Mouse (Mus musculus) liver, embryonic 12.5 days (tissue): Measurements from ENCODE around the gene Slc9b2. TPM values are rescaled to one million over a fixed set of nuclear protein-coding genes. Genes with fewer than 3 reads are reported as not detected.

ENCODE experiments used
- ATAC-seq: fragments of 200-750 bp; cut with Nextera tagmentation; 2 replicates; pipeline ENCODE4 v1.8.0; 2017; ENCODE audit warnings: moderate number of reproducible peaks, mild to moderate bottlenecking, moderate library complexity
- H3K27ac ChIP-seq: fragments of 300-500 bp; sonication (generic); 2 replicates; pipeline ENCODE4 v1.5.1; 2016; ENCODE audit warnings: mild to moderate bottlenecking
- H3K27me3 ChIP-seq: fragments of 300-500 bp; sonication (generic); replicated peaks from 2 replicates; pipeline ENCODE4 v1.6.1; 2016; ENCODE audit warnings: mild to moderate bottlenecking, moderate library complexity
- H3K36me3 ChIP-seq: fragments of 300-500 bp; sonication (generic); 2 replicates; pipeline ENCODE4 v1.6.1; 2016; ENCODE audit warnings: mild to moderate bottlenecking, moderate library complexity
- H3K4me1 ChIP-seq: fragments of 300-500 bp; sonication (generic); 2 replicates; pipeline ENCODE4 v1.6.1; 2016
- H3K4me2 ChIP-seq: fragments of 300-500 bp; sonication (generic); 2 replicates; pipeline ENCODE4 v1.6.1; 2016; ENCODE audit warnings: mild to moderate bottlenecking, moderate library complexity
- H3K4me3 ChIP-seq: fragments of 300-500 bp; sonication (generic); 2 replicates; pipeline ENCODE4 v1.5.1; 2016; ENCODE audit warnings: mild to moderate bottlenecking, moderate library complexity
- H3K9ac ChIP-seq: fragments of 300-500 bp; sonication (generic); 2 replicates; pipeline ENCODE4 v1.6.1; 2016; ENCODE audit warnings: mild to moderate bottlenecking, moderate library complexity
- H3K9me3 ChIP-seq: fragments of 300-500 bp; sonication (generic); replicated peaks from 2 replicates; pipeline ENCODE4 v1.6.1; 2016; ENCODE audit warnings: mild to moderate bottlenecking, moderate library complexity
- WGBS: fragments of 180-500 bp; shearing (Covaris S2); methylation state at CpG from one replicate; pipeline ENCODE4 v1.1.7; 2016; ENCODE audit not compliant: insufficient replicate concordance; 5-methylcytosine and 5-hydroxymethylcytosine counted together
- polyA plus RNA-seq: library from polyadenylated mRNA; unstranded; fragments of >200 nt; fragmentation: Nextera tagmentation; extraction: Ambion mirVana; gene quantifications from 2 replicates; pipeline ENCODE4 v1.2.1, GENCODE M21; 2016

The Slc9b2 gene
- polyA plus RNA-seq, 1 experiment from 2014 or later, result 0.24 TPM

DNA sequence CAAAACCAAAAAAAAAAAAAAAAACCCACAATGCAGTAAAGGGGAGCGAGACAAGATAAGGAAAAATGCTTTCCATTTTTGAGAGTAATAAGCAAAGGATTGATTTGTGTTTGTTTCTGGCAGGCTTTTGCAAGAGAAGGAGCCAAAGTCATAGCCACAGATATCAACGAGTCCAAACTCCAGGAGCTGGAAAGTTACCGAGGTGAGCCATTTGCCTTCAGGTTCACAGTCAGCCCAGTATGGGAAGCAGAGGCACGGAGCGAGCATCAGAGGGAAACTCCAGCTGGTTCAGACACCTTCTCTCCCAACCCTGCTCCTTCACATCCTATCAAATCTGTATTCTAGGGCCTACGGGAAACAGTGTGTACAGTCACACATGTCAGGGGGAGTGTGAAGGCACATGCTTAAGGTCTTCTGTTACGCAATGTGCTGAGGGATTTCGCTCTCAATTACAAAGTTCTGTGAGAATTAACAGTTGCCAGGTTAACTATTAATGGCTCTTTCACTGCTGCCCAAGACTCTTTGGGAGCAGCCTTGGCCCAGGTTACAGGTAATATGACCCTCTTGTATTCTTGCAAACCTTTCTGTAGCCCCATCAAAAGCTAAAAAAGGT, 19.3 kb upstream of the Slc9b2 start:
- H3K4me2 ChIP-seq, result no peak overlapping the region
- ATAC-seq, result no peak
- H3K4me1 ChIP-seq, result no peaks in the 10 kb centered on the region
- no peaks in the 10 kb centered on the region for H3K36me3 ChIP-seq
- WGBS, result 61% methylated on average over 8 of the region's 8 CpGs
- H3K27ac ChIP-seq, result no peak overlapping the region
- no peak overlapping the region for H3K9ac ChIP-seq
- H3K9me3 ChIP-seq, result no peaks in the 10 kb centered on the region
- no peaks in the 10 kb centered on the region for H3K27me3 ChIP-seq
- H3K4me3 ChIP-seq, result no peak overlapping the region

- Histone ChIP-seq H3K9ac (no peak overlapping the region), H3K4me1 (no peaks in the 10 kb centered on the region), H3K4me3 (no peak overlapping the region), H3K27ac (no peak overlapping the region), H3K4me2 (no peak overlapping the region), H3K27me3 (no peaks in the 10 kb centered on the region), H3K9me3 (no peaks in the 10 kb centered on the region), H3K36me3 (no peaks in the 10 kb centered on the region)
- no peak for ATAC-seq
- WGBS, result 72% methylated on average over 1 of the region's 1 CpGs
Measured at GRCm38 (mm10) chr3:135289148-135289547, 18.4 kb upstream of the Slc9b2 start.

DNA sequence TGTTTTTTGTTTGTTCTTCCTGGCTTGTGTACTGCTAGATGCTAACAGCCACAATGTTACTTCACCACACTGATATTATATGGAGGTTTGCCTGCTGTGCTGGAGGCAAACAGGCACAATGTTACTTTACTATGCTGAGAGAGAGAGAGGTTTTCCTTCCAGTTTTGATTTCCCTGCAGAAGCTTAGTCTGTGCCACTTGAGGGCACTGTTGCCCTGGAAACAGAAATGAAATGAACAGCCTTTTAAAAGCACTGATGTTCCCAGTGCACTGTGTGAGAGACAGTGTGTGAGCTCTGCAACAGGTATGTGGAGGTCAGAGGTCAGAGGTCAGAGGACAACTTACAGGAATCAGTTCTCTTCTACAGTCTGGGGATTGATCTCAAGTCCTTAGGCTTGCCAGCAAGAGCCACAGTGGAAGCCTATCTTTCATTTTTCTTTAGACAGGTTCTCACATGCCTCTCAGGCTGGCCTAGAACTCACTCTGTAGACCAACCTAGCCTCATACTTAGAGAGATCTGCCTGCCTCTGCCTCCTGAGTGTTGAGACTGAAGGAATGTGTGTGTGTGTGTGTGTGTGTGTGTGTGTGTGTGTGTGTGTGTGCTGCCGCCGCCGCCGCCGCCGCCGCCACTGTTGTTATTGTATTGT, 17.1 kb upstream of the Slc9b2 start:
- no peaks in the 10 kb centered on the region for H3K27me3 ChIP-seq

DNA sequence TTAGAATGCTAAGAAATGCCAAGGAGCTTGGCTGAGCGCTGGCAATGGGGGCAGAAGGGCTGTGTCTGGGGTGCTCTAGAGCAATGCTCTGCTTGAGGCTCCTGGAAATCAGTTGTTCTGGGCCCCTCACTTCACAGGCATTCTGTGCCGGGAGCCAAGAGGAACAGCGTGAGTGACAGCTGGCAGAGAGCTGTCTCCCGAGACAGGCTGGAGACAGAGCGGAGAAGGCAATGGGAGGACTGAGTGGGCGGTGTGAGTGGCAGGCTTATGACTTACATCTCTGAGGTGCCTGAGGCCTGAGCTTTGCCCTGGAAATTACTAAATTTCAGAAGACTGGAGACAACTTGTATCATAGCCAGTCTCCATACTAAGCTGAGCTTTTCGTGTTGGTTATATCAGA, 13.8 kb upstream of the Slc9b2 start:
- ATAC-seq, result no peak
- no peak overlapping the region for H3K4me3 ChIP-seq
- H3K9me3 ChIP-seq, result no peaks in the 10 kb centered on the region
- H3K27ac ChIP-seq, result no peak overlapping the region
- no peaks in the 10 kb centered on the region for H3K4me1 ChIP-seq
- WGBS, result 50% methylated on average over 7 of the region's 7 CpGs
- no peaks in the 10 kb centered on the region for H3K36me3 ChIP-seq
- no peaks in the 10 kb centered on the region for H3K27me3 ChIP-seq
- no peak overlapping the region for H3K4me2 ChIP-seq
- no peak overlapping the region for H3K9ac ChIP-seq

More for the DNA sequence above, 17.1 kb upstream of the Slc9b2 start:
- no CpG with 5 or more reads among the region's 7 CpGs for WGBS
- Histone ChIP-seq H3K27ac (no peak overlapping the region), H3K4me1 (no peaks in the 10 kb centered on the region), H3K4me3 (no peak overlapping the region), H3K36me3 (no peaks in the 10 kb centered on the region), H3K4me2 (no peak overlapping the region), H3K9me3 (no peaks in the 10 kb centered on the region), H3K9ac (no peak overlapping the region)
- no peak for ATAC-seq

GRCm38 (mm10) chr3:135295559-135295958, 11.9 kb upstream of the Slc9b2 start:
- WGBS, result 77% methylated on average over 1 of the region's 1 CpGs
- no peak for ATAC-seq
- no peak overlapping the region for H3K4me3 ChIP-seq

DNA sequence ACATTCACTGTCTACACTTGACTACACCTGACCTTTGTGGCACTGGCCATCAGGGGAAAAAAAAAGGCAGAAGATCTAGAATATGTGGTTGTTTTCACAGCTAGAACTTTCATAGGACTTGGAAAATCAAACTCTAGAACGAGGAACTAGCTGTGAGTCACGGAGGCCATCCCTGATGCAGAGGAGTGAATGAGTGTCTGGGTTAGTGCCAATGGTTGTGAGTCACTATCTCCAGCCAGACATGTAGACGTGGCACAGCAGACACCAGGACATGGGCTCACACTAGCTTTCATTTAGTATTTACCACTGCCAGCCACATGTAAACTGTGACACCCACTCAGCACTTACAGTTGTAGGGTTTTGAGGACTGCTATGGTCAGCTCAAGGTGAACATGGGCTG, 8.9 kb upstream of the Slc9b2 start:
- WGBS, result 48% methylated on average over 3 of the region's 3 CpGs
- Histone ChIP-seq H3K27ac (no peak overlapping the region), H3K4me3 (no peak overlapping the region), H3K9ac (no peak overlapping the region), H3K9me3 (no peaks in the 10 kb centered on the region), H3K27me3 (no peaks in the 10 kb centered on the region), H3K36me3 (no peaks in the 10 kb centered on the region), H3K4me2 (no peak overlapping the region), H3K4me1 (no peaks in the 10 kb centered on the region)
- ATAC-seq, result no peak

More at GRCm38 (mm10) chr3:135295559-135295958, 11.9 kb upstream of the Slc9b2 start:
- Histone ChIP-seq H3K9me3 (no peaks in the 10 kb centered on the region), H3K4me1 (no peaks in the 10 kb centered on the region), H3K4me2 (no peak overlapping the region), H3K9ac (no peak overlapping the region), H3K27ac (no peak overlapping the region), H3K36me3 (no peaks in the 10 kb centered on the region), H3K27me3 (no peaks in the 10 kb centered on the region)

- Histone ChIP-seq H3K4me3 (no peak overlapping the region), H3K27me3 (no peaks in the 10 kb centered on the region), H3K27ac (no peak overlapping the region), H3K36me3 (no peaks in the 10 kb centered on the region), H3K9me3 (no peaks in the 10 kb centered on the region), H3K4me2 (no peak overlapping the region), H3K4me1 (no peaks in the 10 kb centered on the region), H3K9ac (no peak overlapping the region)
- 50% methylated on average over 6 of the region's 6 CpGs for WGBS
- no peak for ATAC-seq
Measured at GRCm38 (mm10) chr3:135300081-135300480, 7.4 kb upstream of the Slc9b2 start.

GRCm38 (mm10) chr3:135304060-135304459, 3.4 kb upstream of the Slc9b2 start:
- Histone ChIP-seq H3K36me3 (no peaks in the 10 kb centered on the region), H3K9ac (no peak overlapping the region), H3K27me3 (peaks cover 13% of the 10 kb centered on the region; the same call in 1 of the 2 replicates), H3K4me1 (peaks cover 14% of the 10 kb centered on the region), H3K27ac (no peak overlapping the region), H3K4me3 (no peak overlapping the region), H3K9me3 (no peaks in the 10 kb centered on the region), H3K4me2 (no peak overlapping the region)
- no peak for ATAC-seq
- 48% methylated on average over 6 of the region's 6 CpGs for WGBS

DNA sequence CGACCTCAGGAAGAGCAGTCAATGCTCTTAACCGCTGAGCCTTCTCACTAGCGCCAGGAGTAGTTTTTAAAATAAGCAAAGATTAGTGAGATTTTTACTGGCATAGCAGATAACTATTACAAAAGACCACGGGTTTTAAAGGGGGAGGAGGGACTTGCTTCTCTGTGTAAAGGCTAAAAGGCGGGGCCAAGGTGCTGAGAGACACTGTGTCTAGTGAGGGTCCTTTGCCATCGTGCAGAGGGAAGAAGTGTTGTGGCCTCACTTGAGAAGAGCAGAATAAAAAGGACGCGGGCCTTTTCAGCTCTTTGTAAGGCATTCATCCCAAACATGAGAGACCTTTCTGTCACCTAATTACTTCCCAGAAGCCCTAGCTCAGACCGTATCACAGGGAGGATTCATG, 2.9 kb upstream of the Slc9b2 start:
- Histone ChIP-seq H3K27me3 (peaks cover 13% of the 10 kb centered on the region; the same call in 1 of the 2 replicates), H3K4me2 (no peak overlapping the region), H3K9me3 (no peaks in the 10 kb centered on the region), H3K4me3 (no peak overlapping the region), H3K9ac (no peak overlapping the region), H3K27ac (no peak overlapping the region), H3K4me1 (peaks cover 14% of the 10 kb centered on the region), H3K36me3 (no peaks in the 10 kb centered on the region)
- no peak for ATAC-seq
- WGBS, result 46% methylated on average over 9 of the region's 9 CpGs

- H3K27ac ChIP-seq, result no peak overlapping the region
- no peaks in the 10 kb centered on the region for H3K36me3 ChIP-seq
- H3K27me3 ChIP-seq, result peaks cover 5% of the 10 kb centered on the region; the same call in 1 of the 2 replicates
- peaks cover 2% of the 10 kb centered on the region for H3K4me1 ChIP-seq
- H3K4me3 ChIP-seq, result no peak overlapping the region
- no peak for ATAC-seq
- 32% methylated on average over 2 of the region's 2 CpGs for WGBS
- no peak overlapping the region for H3K4me2 ChIP-seq
- H3K9ac ChIP-seq, result no peak overlapping the region
- H3K9me3 ChIP-seq, result 0 out of 2 replicates have a peak, but pooled peaks cover 3% of the 10 kb centered on the region
Measured at GRCm38 (mm10) chr3:135312916-135313491, 5.5 kb downstream of the Slc9b2 start.

- ATAC-seq, result no peak
- whole genome bisulfite sequencing, result 55% methylated on average over 2 of the region's 2 CpGs
- H3K27ac ChIP-seq, result no peak overlapping the region
- no peaks in the 10 kb centered on the region for H3K4me1 ChIP-seq
- no peak overlapping the region for H3K4me3 ChIP-seq
- H3K9me3 ChIP-seq, result 0 out of 2 replicates have a peak, but pooled peaks cover 3% of the 10 kb centered on the region
- no peaks in the 10 kb centered on the region for H3K36me3 ChIP-seq
- H3K9ac ChIP-seq, result no peak overlapping the region
- H3K27me3 ChIP-seq, result no peaks in the 10 kb centered on the region
- no peak overlapping the region for H3K4me2 ChIP-seq
Measured at GRCm38 (mm10) chr3:135313727-135314126, 6.2 kb downstream of the Slc9b2 start.

- 51% methylated on average over 2 of the region's 2 CpGs for whole genome bisulfite sequencing
- Histone ChIP-seq H3K36me3 (no peaks in the 10 kb centered on the region), H3K4me1 (no peaks in the 10 kb centered on the region), H3K4me3 (no peak overlapping the region), H3K27ac (no peak overlapping the region), H3K27me3 (no peaks in the 10 kb centered on the region), H3K9ac (no peak overlapping the region), H3K4me2 (no peak overlapping the region), H3K9me3 (0 out of 2 replicates have a peak, but pooled peaks cover 3% of the 10 kb centered on the region)
- no peak for ATAC-seq
Measured at GRCm38 (mm10) chr3:135314811-135315210, 7.3 kb downstream of the Slc9b2 start.
